Mouse (Mus musculus): ENCODE data around the gene Def6.
A peak's percentile ranks its signal among the peaks of the same experiment; 100 is the strongest.

Def6 gene

DNA sequence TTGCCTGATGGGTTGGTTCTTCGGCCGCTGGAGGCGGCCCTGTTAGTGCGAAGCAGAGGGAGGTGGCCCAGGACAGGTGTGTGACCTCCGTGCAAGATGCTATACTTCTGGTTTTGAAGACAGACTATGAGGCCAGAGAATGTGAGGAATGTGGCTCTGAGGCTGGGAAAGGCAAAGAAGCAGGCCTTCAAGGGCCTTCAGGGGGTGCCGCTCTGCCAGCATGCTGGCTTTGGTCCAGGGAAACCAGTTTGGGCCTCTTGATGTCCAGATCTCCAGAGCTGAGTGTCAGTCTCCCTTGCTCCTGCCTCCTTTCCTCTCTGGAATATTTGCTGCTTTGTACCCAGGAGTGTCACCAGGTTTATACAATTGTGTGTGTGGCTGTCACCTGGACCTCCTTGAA is 34.7 kb downstream of the Def6 start:
- DNase-seq (ENCODE audit: low read depth), result no peak

DNA sequence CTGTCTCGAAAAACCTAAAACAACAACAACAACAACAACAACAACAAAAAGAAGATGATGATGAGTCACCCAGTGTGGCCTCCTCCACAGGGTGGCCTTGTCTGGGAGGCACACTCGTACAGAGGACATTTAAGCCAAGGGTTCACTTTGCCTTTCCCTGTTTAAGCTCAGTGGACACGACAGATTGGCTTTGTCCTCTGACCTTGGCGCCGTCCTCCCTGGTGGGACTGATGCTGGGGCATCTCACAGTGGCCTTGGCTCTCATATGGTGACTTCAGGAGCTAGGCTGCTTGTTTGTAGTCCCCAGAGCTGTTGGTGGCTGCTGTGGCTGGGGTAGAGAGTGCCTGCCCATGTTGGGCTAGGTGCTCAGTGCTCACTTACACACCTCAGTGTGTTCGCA is 36.6 kb downstream of the Def6 start:
- no peak for DNase-seq (ENCODE audit: low read depth)

DNA sequence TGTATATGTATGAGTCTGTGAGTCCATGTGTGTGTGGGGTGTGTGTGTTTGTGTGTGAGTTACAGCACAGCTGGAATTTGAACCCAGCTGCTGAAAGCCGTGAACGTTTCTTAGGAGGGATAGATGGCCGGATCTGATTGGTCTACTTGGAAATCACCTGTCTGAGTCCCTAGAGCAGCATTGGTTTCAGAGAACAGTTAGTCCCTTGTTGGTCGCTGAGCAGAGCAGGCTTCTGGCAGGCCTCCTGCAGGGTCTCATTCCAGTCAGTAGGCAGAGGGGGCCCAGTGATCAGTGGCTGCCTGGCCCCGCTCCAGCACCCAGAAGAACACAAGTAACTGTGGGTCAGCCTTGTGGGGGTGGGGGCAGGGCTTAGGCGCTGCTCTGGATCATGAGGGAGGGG is 37.1 kb downstream of the Def6 start:
- DNase-seq (ENCODE audit: low read depth), result no peak

DNA sequence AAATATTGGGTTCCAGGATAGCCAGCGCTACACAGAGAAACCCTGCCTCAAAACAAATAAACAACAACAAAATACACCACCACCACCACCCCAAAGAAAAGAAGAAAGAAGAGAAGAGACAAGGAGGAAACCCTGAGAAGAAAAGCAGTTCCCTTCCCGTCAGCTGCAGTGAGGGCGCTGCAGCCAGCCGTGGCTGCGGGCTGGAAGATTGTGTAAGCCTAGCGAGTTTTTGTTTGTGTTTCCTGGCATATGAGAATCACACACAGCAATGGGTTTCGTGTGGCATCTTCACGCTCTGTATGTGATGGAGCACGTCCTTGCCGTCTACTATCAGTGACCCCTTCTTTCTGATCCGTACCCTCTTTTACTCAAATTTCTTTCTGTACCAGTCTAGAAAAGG is 39.1 kb downstream of the Def6 start:
- DNase-seq (ENCODE audit: low read depth), result peak; percentile 26

DNA sequence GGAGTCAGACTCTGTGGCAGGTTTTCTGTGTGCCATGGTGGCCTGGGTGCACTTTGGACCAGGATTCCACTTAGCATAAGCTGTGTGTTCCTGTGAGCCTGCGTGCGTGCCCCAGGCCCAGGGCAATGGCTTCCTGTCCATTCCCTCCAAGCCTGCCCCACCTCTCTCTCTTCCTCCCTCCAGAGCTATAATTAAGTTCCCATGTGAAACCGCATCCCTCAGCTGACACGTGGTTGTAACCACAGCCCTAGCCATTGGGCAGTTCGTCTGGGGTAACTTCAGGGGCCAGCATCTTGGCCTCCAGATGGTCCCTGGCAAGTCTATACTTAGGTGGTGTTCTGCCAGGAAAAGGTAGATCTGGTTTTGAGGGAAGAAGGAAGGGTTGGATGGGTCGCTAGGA is 40.0 kb downstream of the Def6 start:
- peak; percentile 48 for DNase-seq (ENCODE audit: low read depth)

DNA sequence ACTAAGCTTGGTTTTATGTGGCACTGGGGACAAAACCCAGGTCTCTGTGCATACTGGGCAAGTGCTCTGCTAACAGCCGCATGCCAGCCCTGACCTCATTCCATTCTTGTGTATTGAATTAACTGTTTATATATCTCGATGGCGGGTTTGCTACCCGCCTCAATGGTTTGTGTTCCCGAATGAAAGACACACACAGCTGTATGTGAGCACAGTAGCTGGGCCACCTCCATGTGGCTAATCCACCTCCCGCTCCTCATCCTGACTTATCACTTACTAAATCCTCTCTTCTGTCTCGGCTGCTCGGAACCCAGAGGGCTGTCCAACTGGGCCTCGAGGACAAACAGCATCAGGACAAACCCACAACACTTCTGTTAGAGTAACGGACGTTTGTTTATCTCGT is 41.5 kb downstream of the Def6 start:
- DNase-seq (ENCODE audit: low read depth), result no peak

DNA sequence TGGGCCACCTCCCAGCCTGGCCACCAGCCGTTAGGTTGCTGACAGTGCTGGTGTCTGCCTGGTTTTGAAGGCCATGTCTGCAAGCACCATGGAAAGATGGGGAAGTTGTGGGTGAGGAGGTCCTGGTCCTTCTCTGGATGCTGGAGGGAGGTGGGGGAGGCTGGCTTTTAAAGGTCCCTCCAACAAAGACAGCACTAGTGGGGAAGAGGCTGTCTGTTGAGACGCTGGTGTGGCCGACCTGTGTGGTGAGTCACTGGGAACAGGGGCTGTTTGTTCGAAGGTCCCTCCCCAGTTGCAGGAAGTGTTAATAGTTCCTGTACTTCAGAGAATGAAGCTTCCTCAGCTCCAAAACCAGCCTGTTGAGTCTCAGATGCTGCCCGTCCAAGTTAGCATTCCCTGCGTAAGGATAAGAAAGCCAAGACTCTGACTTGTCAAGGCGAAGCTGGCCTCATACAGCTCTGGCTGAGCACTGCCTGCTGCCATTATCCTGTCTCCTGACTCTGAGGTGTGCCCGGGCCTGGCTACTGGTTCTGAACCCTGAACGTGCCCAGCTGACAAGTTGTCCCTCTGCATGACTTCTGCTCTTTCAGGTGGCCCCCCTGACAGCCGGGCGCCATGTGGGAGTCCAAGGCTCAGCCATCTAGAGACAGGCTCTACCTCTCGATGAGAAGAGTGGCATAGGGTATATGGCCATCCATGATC is 44.2 kb downstream of the Def6 start:
- DNase-seq (ENCODE audit: low read depth), result no peak

DNA sequence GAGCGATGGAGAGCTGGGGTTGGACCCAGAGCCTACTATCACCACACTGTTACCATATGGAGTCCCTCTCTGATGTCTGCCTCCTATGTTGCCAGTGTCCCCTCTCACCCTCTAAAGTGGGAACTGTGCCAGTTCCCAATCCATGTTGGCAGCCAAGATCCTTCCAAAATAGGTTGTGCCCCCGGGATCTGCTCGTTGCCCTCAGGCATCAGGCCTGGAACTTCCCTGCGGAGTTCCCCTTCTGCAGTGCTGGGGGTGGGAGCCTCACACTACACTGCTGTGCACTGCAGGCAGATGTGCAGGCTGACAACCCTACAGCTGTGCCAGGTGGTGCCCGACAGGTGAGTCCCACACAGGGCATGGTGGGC is 44.7 kb downstream of the Def6 start:
- DNase-seq (ENCODE audit: low read depth), result no peak

DNA sequence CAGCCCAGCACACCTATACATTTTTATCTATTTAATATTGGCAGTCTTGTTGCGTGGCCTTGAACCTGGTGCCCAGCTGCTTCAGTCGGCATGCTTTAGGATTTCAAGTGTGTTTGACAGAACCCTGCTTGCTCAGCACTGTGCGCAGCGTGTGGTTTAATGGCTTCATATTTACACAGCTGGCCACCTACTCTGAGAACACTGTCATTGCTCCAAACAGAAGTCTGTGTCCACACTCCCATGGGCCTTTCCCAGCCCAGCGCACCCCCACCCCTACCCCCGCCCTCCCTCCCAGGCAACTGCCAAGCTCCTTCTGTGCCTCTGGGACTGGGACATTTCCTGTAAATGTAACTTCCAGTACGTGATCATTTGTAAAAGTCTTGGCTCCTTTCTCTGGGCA is 45.6 kb downstream of the Def6 start:
- no peak for DNase-seq (ENCODE audit: low read depth)

DNA sequence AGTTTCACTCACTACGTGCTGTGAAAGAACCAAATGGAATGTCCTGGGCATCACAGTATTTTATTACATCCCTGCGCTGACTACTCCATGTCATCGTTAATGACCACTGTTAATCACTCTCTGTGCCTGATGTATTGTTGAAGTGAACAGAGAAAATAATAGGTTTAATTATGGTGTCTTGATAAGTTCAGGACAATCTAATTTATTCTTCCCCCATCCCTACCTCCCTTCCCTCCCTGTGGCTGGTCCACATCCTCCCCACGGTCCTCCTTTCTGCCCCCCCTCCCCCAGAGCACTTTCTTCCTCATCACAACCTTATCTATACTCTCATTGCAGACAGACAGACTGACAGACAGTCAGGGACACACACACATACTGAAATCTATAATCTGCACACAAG is 47.2 kb downstream of the Def6 start:
- DNase-seq (ENCODE audit: low read depth), result no peak

DNA sequence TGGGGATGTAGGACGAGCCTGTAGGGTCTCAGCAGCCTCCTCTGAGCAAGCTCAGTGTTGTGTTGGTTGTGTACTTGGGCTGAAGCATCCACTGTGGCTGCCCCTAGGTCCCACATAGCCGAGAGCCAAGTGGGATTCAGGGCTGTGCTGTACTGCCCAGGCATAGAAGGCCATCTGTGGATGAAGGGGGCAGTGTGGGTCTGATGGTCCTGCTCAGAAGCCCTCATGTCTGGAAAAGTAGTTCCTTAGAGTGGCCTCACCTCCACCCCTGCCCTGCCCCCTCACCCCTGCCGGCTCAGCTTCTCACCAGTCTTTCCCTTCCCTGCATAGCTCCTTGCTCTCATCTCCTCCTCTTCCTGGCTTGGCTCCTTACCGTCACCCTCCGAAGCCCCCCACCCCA is 48.1 kb downstream of the Def6 start:
- no peak for DNase-seq (ENCODE audit: low read depth)

DNA sequence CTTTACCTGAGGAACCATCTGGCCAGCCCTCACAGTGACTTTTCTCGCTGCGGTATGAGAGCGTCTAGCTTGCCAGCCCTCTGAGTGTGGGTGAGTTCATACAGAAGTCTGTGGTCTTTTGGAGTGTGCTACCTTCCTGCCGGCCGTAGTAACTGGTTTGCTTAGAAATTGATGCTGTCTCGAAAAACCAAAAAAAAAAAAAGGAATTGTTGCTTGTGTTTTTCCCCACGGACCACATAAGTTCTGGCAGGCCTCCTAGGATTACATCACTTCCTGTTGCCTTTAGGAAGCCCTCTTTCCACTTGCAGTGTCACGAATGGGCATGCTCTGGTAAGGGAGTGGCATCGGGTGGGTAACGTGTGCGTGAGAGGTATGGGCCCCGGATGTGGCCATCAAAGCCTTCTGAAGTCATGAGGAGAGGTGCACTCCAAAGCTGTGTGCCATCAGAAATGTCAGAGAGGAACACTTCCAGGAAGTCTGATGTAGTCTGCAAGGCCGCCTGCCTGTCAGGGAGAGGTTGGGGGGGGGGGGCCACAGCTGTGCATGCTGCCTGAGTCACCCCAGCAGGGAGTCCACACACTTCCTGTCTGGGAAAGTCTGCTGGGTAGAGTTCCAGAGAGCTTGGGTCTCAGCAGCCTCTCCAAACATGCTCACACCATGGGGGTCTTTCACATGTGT is 49.2 kb downstream of the Def6 start:
- peak; percentile 94 for DNase-seq (ENCODE audit: low read depth)

DNA sequence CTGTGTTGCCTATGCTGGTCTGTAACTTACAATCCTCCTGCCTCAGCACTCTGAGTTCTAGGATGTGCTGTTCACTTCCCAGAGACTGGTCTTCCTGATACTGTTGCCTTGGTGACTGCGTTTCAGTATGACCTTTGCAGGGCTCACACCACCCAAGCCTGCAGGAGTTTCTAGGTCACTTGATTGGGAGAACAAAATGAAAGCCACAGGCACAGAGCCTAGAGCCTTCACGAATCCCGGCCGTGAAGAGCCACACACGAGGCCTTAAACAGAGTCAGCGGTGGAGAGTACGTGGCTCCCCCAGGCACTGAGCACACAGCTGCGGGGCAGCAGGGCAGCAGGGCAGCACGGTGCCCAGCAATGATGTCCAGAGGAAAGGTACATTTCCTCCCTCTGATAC is 50.7 kb downstream of the Def6 start:
- DNase-seq (ENCODE audit: low read depth), result no peak

DNA sequence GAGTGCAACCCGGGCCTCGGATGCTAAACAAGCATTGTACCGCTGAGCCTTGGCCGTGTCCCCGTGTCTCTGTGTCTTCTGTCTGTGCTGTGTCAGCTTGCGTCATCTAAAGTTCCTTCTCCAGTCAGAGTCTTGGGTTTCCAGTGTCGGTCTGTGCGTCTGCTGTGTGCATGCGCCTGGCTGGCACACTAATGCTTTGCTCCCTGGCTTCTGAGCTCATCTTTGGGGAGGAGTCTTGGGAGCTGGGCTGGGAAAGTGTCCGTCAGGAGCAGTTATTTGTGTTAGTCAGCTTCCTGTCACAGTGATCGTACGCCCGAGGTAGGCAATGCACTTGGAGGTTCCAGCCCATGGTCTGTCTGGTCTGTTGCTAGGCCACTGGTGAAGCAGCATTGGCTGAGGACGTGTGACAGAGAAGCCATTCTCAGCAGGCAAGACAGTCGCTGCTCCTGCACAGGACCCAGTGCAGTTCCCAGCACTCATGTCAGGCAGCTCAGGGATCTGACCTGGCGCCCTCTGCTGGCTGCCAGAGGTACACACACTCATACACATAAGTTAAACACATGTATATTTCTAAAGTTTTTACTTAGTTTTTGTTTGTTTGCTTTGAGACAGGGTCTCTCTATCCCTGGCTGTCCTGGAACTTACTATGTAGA is 52.4 kb downstream of the Def6 start:
- peak; percentile 37 for DNase-seq (ENCODE audit: low read depth)

DNA sequence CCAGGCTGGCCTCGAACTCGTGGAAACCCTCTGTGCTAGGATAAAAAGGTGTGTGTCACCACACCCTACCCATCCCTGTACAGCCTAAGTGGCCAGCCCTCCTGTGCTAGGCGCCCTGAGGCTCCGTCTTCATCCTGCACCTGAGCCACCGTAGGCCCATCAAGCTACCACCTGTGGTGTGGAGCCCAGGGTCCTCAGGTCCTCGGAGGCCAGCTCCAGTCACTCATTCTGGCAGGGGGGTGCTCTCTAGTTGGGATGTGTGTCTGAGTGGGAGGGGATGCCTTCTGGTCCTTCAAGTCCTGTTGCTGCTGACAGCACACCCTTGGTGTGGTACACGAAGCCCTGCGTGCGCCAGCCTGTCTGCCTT is 52.9 kb downstream of the Def6 start:
- no peak for DNase-seq (ENCODE audit: low read depth)

DNA sequence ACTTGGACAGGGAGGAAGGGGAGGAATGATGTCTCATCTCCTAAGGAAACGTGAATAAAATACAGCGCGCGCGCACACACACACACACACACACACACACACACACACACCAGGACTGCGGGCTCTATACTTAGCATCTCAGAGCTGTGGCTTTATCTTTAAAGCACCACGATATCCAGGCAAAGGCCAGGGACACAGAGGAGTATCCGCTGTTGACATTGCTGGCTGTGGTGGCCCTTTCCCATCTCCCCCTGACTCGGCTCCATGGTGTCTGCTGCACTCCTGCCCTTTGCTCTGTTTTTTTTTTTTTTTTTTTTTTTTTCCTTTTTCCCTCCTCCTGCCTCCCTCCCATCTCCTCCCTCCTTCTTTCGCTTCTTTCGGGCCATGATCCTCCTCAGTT is 54.2 kb downstream of the Def6 start:
- DNase-seq (ENCODE audit: low read depth), result no peak

DNA sequence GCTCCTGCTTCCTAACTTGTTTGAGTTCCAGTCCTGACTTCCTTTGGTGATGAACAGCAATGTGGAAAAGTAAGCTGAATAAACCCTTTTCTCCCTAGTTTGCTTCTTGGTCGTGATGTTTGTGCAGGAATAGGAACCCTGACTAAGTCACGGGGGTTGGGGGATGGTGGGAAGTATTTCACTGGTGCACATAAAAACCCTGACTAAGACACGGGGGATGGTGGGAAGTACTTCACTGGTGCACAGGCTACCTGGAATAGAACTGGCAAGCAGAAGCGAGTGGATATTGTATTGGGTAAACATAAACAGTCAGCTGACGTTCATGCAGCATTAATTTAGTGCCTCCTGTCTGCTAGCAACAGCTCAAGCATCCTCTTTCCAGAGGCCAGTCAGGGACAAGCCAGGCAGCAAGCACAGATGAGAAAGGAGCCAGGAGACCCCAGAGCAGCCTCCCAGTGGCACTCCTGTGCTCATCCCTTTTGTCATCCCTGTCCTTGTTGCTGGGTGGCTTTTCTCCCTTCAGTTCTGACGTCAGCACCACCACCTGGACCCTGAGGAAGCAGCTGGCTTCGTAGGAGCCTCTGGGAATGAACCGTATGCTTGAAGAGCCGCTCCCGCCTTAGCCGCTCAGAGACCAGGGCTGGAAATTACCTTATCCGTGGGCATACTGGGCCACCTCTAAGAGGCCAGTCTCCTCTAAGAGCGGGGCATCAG is 55.8 kb downstream of the Def6 start:
- no peak for DNase-seq (ENCODE audit: low read depth)

DNA sequence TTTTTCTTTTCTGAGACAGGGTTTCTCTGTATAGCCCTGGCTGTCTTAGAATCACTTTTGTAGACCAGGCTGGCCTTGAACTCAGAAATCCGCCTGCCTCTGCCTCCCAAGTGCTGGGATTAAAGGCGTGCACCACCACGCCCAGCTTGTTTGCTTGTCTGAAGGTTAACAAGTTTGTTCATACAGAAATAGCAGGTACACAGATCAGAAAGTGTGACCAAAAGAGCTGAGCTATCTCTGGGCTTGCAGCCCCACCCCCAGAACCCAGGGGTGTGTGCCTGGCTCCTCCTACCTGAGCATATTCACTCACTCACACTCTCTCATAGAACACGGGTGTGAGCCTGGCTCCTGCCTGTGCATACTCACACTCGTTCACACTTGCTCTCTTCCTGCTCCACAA is 59.7 kb downstream of the Def6 start:
- no peak for DNase-seq (ENCODE audit: low read depth)

DNA sequence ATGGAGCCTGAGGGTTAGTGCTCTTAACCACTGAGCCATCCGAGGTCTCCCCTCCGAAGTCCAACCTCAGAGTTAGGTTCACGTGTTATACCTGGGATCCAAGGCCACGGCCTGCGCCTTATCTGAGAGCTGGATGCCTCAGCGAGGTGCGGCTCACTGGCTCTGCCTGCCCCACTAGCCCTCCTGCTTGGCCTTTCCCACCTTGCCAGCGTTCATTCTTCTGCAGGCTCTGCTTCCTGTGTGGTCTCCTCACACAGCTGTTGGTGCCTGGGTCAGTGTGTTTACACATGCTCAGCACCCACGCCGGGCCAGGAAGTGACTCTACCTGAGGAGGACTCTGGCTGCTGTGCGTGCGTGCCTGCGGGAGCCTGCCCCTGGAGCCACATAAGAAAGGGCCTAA is 62.6 kb downstream of the Def6 start:
- DNase-seq (ENCODE audit: low read depth), result no peak

DNA sequence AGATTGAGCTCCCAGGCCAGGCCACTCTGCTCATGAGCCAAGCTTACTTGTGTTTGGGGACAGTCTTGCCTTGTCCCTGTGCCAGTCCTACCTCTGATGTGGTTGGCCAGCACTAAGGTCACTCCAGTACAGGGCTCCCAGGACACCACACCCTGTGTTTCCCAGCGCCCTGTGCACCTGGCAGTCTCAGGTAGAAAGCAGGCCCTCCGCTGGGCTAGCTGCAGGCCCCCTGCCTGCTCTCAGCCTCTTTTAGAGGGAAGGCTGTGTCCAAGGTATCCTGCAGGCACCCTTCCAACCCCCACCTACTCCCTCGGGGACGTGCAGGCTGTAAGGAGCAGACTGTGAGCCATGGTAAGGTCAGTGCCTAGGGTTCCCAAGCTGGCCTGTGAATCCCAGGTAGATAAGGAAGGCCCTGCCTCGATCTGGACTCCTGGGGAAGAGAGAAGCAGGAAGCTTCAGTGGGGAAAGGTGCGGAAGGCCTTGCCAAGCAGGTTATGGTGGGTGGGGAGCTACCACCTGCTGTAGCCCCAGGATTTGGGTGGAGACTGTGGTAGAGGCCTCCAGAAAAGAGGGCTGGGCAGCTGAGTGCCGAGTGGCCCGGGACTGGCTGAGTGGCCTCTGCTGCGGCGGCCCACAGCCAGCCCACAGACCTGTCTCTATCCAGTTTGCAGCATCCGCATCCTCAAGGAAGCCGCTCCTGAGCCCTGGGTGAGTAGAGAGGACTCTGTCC is 64.1 kb downstream of the Def6 start:
- no peak for DNase-seq (ENCODE audit: low read depth)

DNA sequence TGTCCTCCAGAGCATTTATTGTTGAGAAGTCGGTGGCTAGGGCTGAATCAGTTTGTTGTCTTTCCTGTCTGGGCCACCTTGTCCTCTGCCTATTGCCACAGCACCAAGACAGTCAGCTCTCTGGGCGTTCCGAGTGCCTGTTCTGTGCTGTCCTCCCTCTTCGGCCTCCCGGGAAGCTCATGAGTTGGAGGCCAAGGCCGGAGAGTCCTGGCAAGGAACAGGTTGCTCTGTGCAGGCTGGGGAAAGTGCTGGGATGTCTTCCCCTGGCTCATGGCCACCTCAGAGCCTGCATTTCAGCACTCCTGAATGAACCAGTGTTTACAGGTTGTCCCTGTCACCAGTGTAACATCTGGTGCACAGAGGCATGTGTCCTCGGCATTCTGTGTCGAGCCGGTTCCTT is 64.7 kb downstream of the Def6 start:
- DNase-seq (ENCODE audit: low read depth), result no peak

DNA sequence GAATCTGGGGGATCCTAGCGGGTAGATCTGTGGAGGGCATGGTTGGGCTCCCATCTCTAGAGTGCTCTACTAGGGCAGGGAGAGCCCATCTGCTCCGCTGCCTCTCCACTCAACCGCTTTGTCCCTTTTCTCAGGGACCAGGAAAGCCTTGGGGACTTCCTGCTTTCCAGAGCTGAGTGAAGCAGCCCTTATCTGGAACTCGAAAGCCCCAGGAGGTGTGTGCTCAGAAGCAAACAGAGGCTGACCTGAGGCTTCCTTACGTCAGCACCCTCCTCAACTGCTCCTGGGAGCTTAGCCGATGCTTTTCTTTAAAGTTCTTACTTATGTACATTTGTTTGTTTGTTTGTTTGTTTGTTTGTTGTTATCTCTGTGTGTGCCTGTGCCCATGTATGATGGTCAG is 65.3 kb downstream of the Def6 start:
- no peak for DNase-seq (ENCODE audit: low read depth)
